Mouse (Mus musculus) bone marrow macrophage, adult 2 months (primary cell): Measurements from ENCODE around the gene Slc31a1.

Experiments
- CTCF ChIP-seq: IDR thresholded peaks from 2 replicates; pipeline ENCODE4 v1.5.1; 2012; ENCODE audit warnings: low read depth, mild to moderate bottlenecking, low read length, moderate library complexity
- POLR2A ChIP-seq: IDR thresholded peaks from 2 replicates; pipeline ENCODE4 v1.6.1; 2012; ENCODE audit warnings: mild to moderate bottlenecking, low read depth, low read length, borderline replicate concordance

GRCm38 (mm10) chr4:62408601-62409282 lies 48.2 kb downstream of the Slc31a1 start, which contains the start of the genes Cdc26 and Prpf4:
- no peak for TF ChIP-seq CTCF
- TF ChIP-seq POLR2A, result no peak
